ENCODE assay signal across 10 mouse cellular contexts in genomic region chr17:24638840-24639239, GRCm38 (mm10). TPM values are rescaled to one million over a fixed set of nuclear protein-coding genes. Genes with fewer than 3 reads are reported as not detected.
DNase-seq lines count a peak whose midpoint lies in the region; ATAC-seq and TF ChIP-seq lines count a peak whose summit lies in the region.
"Had no signal": no experiment of that assay in that cellular context is flagged by ENCODE, and none has a peak within 500 bp of the region (broad histone marks: within the 10 kb centered on the region; RNA-seq: fewer than 3 reads in every experiment).

No protein-coding gene starts in this region.

- peaks cover 37% of the 10 kb centered on the region for H3K36me3 ChIP-seq in hindbrain, embryonic 10.5 days
- peaks cover 3% of the 10 kb centered on the region; the same call in 1 of the 2 replicates for H3K36me3 ChIP-seq in hindbrain, embryonic 16.5 days (ENCODE audit: control insufficient read depth, insufficient read depth, low read length)
- H3K36me3 ChIP-seq in limb, embryonic 10.5 days, result peaks cover 56% of the 10 kb centered on the region
- peaks cover 6% of the 10 kb centered on the region; the same call in 1 of the 2 replicates for H3K36me3 ChIP-seq in stomach, embryonic 14.5 days (ENCODE audit: control insufficient read depth, insufficient read depth, low read length)

- H3K4me1 ChIP-seq in hindbrain, embryonic 10.5 days (replicated peaks), result peaks cover 44% of the 10 kb centered on the region
- H3K4me1 ChIP-seq in hindbrain, embryonic 16.5 days (ENCODE audit: control insufficient read depth, insufficient read depth, low read depth, low read length), result no peaks in the 10 kb centered on the region
- peaks cover 63% of the 10 kb centered on the region for H3K4me1 ChIP-seq in limb, embryonic 10.5 days
- H3K4me1 ChIP-seq in stomach, embryonic 14.5 days (ENCODE audit: control insufficient read depth, insufficient read depth, low read length), result peaks cover 19% of the 10 kb centered on the region
- H3K4me1 ChIP-seq in cerebellum, adult 2 months (ENCODE audit: control insufficient read depth, insufficient read depth, low read length), result peaks cover 1% of the 10 kb centered on the region; the same call in 1 of the 2 replicates

- no peak overlapping the region for H3K4me3 ChIP-seq in hindbrain, embryonic 10.5 days
- no peak overlapping the region for H3K4me3 ChIP-seq in hindbrain, embryonic 16.5 days (ENCODE audit: low read length)
- peak overlapping the region; percentile 33 for H3K4me3 ChIP-seq in limb, embryonic 10.5 days
- no peak overlapping the region for H3K4me3 ChIP-seq in stomach, embryonic 14.5 days (ENCODE audit: low read depth, low read length)
- no peak overlapping the region for H3K4me3 ChIP-seq in cerebellum, adult 2 months (replicated peaks; ENCODE audit: insufficient read depth, low read depth, low read length)
- no peak overlapping the region for H3K4me3 ChIP-seq in layer of hippocampus, adult 2 months

- H3K4me2 ChIP-seq in hindbrain, embryonic 16.5 days (ENCODE audit: low read length), result no peak overlapping the region
- H3K4me2 ChIP-seq in stomach, embryonic 14.5 days (replicated peaks; ENCODE audit: low read depth, low read length), result no peak overlapping the region

- WGBS in hindbrain, embryonic 10.5 days, result 67% methylated on average over 9 of the region's 9 CpGs
- 74% methylated on average over 9 of the region's 9 CpGs for WGBS in hindbrain, embryonic 16.5 days
- WGBS in limb, embryonic 10.5 days, result 69% methylated on average over 9 of the region's 9 CpGs
- WGBS in stomach, embryonic 14.5 days, result 48% methylated on average over 9 of the region's 9 CpGs
- WGBS in cerebellum, adult 2 months, result 65% methylated on average over 9 of the region's 9 CpGs

- H3K9me3 ChIP-seq in hindbrain, embryonic 10.5 days, result no peaks in the 10 kb centered on the region
- no peaks in the 10 kb centered on the region for H3K9me3 ChIP-seq in hindbrain, embryonic 16.5 days (ENCODE audit: control insufficient read depth, low read length)
- H3K9me3 ChIP-seq in limb, embryonic 10.5 days (replicated peaks), result no peaks in the 10 kb centered on the region
- no peaks in the 10 kb centered on the region for H3K9me3 ChIP-seq in stomach, embryonic 14.5 days (ENCODE audit: control insufficient read depth, low read depth, low read length)

- no peaks in the 10 kb centered on the region for H3K27me3 ChIP-seq in hindbrain, embryonic 10.5 days (ENCODE audit: insufficient read depth, poor library complexity, severe bottlenecking)
- no peaks in the 10 kb centered on the region for H3K27me3 ChIP-seq in hindbrain, embryonic 16.5 days (replicated peaks; ENCODE audit: control insufficient read depth, insufficient read depth, low read length)
- H3K27me3 ChIP-seq in limb, embryonic 10.5 days (ENCODE audit: low read depth, poor library complexity, severe bottlenecking), result no peaks in the 10 kb centered on the region
- H3K27me3 ChIP-seq in stomach, embryonic 14.5 days (ENCODE audit: control insufficient read depth, insufficient read depth, low read length), result no peaks in the 10 kb centered on the region
- no peaks in the 10 kb centered on the region for H3K27me3 ChIP-seq in cerebellum, adult 2 months (ENCODE audit: control insufficient read depth, insufficient read depth, low read length)

- no peak for DNase-seq in hindbrain, embryonic 10.5 days (ENCODE audit: low spot score)
- peak; percentile 61 to 65 for DNase-seq in heart, postnatal 36 days
- no peak for DNase-seq in limb, embryonic 10.5 days (ENCODE audit: low spot score)
- no peak for DNase-seq in MN1 (ENCODE audit: low spot score)
- DNase-seq in cerebellum, adult 2 months, result no peak
- DNase-seq in layer of hippocampus, adult 2 months (ENCODE audit: low spot score in 2 of 2), result no peak

- no peak for TF ChIP-seq CTCF in cerebellum, adult 2 months (IDR thresholded peaks at IDR 0.05; ENCODE audit: borderline replicate concordance, insufficient read depth, low read depth, low read length)
- TF ChIP-seq CTCF in layer of hippocampus, adult 2 months (conservative IDR thresholded peaks at IDR 0.05), result no peak

- peak overlapping the region; percentile 72 for H3K27ac ChIP-seq in hindbrain, embryonic 10.5 days
- no peak overlapping the region for H3K27ac ChIP-seq in hindbrain, embryonic 16.5 days (ENCODE audit: low read depth, low read length)
- H3K27ac ChIP-seq in limb, embryonic 10.5 days, result peak overlapping the region; percentile 92
- H3K27ac ChIP-seq in stomach, embryonic 14.5 days (ENCODE audit: low read length), result peak overlapping the region; percentile 85
- H3K27ac ChIP-seq in cerebellum, adult 2 months (ENCODE audit: insufficient read depth, low read length), result no peak overlapping the region
- H3K27ac ChIP-seq in layer of hippocampus, adult 2 months, result no peak overlapping the region

- TF ChIP-seq POLR2A in cerebellum, adult 2 months (IDR thresholded peaks at IDR 0.05; ENCODE audit: borderline replicate concordance, insufficient read depth, low read length), result no peak

- ATAC-seq in hindbrain, embryonic 16.5 days, result no peak
- ATAC-seq in stomach, embryonic 14.5 days (ENCODE audit: insufficient number of reproducible peaks, insufficient read depth, low FRiP score, low read depth), result peak; percentile 81

- intact Hi-C loops in heart, postnatal 36 days (cut with DNase I), result no loop called here

- H3K9ac ChIP-seq in hindbrain, embryonic 16.5 days (ENCODE audit: low read depth, low read length), result no peak overlapping the region
- H3K9ac ChIP-seq in stomach, embryonic 14.5 days (replicated peaks; ENCODE audit: low read depth, low read length), result no peak overlapping the region

RNA-seq across cellular contexts. Expression of gene Nthl1, which starts 6.4 kb away (rescaled TPM):
- 19.9 and 27.1 TPM in 2 replicates for polyA plus RNA-seq in hindbrain, embryonic 10.5 days (2016; fragmentation: Nextera tagmentation; extraction: Ambion mirVana)
- polyA plus RNA-seq in hindbrain, embryonic 16.5 days (2015; fragmentation: Nextera tagmentation; extraction: Ambion mirVana), result 9.6 and 9.9 TPM in 2 replicates
- 1 to 10 TPM; 3.3 to 4.1 TPM for total RNA-seq in heart, postnatal 36 days (2021)
- 27.5 and 31.2 TPM in 2 replicates for polyA plus RNA-seq in limb, embryonic 10.5 days (2016; fragmentation: Nextera tagmentation; extraction: Ambion mirVana)
- polyA plus RNA-seq in stomach, embryonic 14.5 days (2014; fragmentation: Nextera tagmentation; extraction: Ambion mirVana), result 18.1 and 19.6 TPM in 2 replicates
- 9.0 TPM in 2 replicates for polyA plus RNA-seq in cerebellum, adult 2 months (2012; rRNA removed)
- total RNA-seq in layer of hippocampus, adult 2 months (2021), result 1 to 10 TPM; 6.2 to 6.8 TPM

RNA-seq across cellular contexts. Expression of gene Tsc2, which starts 6.4 kb away (rescaled TPM):
- 64.1 and 86.9 TPM in 2 replicates for polyA plus RNA-seq in hindbrain, embryonic 10.5 days (2016; fragmentation: Nextera tagmentation; extraction: Ambion mirVana)
- 65.8 and 80.9 TPM in 2 replicates for polyA plus RNA-seq in hindbrain, embryonic 16.5 days (2015; fragmentation: Nextera tagmentation; extraction: Ambion mirVana)
- total RNA-seq in heart, postnatal 36 days (2021), result 100 to 1,000 TPM; 106 to 112 TPM
- polyA plus RNA-seq in limb, embryonic 10.5 days (2016; fragmentation: Nextera tagmentation; extraction: Ambion mirVana), result 63.2 and 79.5 TPM in 2 replicates
- 57.1 and 57.7 TPM in 2 replicates for polyA plus RNA-seq in stomach, embryonic 14.5 days (2014; fragmentation: Nextera tagmentation; extraction: Ambion mirVana)
- 168 and 194 TPM in 2 replicates for polyA plus RNA-seq in cerebellum, adult 2 months (2012; rRNA removed)
- 100 to 1,000 TPM; 192 to 223 TPM for total RNA-seq in layer of hippocampus, adult 2 months (2021)

RNA-seq across cellular contexts. Expression of gene Slc9a3r2, which starts 11.3 kb away (rescaled TPM):
- 34.2 and 39.2 TPM in 2 replicates for polyA plus RNA-seq in hindbrain, embryonic 10.5 days (2016; fragmentation: Nextera tagmentation; extraction: Ambion mirVana)
- 60.8 TPM in 2 replicates for polyA plus RNA-seq in hindbrain, embryonic 16.5 days (2015; fragmentation: Nextera tagmentation; extraction: Ambion mirVana)
- 100 to 1,000 TPM in 1 of 2 experiments, 10 to 100 TPM in 1; 91.1 to 140 TPM for total RNA-seq in heart, postnatal 36 days (2021)
- 47.2 and 57.1 TPM in 2 replicates for polyA plus RNA-seq in limb, embryonic 10.5 days (2016; fragmentation: Nextera tagmentation; extraction: Ambion mirVana)
- 44.9 and 47.7 TPM in 2 replicates for polyA plus RNA-seq in stomach, embryonic 14.5 days (2014; fragmentation: Nextera tagmentation; extraction: Ambion mirVana)
- 140 and 146 TPM in 2 replicates for polyA plus RNA-seq in cerebellum, adult 2 months (2012; rRNA removed)
- 10 to 100 TPM; 41.9 to 44.1 TPM for total RNA-seq in layer of hippocampus, adult 2 months (2021)

RNA-seq across cellular contexts. Expression of gene Npw, which starts 19.4 kb away (rescaled TPM):
- not detected in 2 replicates for polyA plus RNA-seq in hindbrain, embryonic 10.5 days (2016; fragmentation: Nextera tagmentation; extraction: Ambion mirVana)
- 0.54 and 0.75 TPM in 2 replicates for polyA plus RNA-seq in hindbrain, embryonic 16.5 days (2015; fragmentation: Nextera tagmentation; extraction: Ambion mirVana)
- total RNA-seq in heart, postnatal 36 days (2021), result not detected
- 0.88 and 1.1 TPM in 2 replicates for polyA plus RNA-seq in limb, embryonic 10.5 days (2016; fragmentation: Nextera tagmentation; extraction: Ambion mirVana)
- 0.42 and 0.90 TPM in 2 replicates for polyA plus RNA-seq in stomach, embryonic 14.5 days (2014; fragmentation: Nextera tagmentation; extraction: Ambion mirVana)
- polyA plus RNA-seq in cerebellum, adult 2 months (2012; rRNA removed), result not detected in 2 replicates
- total RNA-seq in layer of hippocampus, adult 2 months (2021), result 1 to 10 TPM; 2.0 to 2.3 TPM
- total RNA-seq: left cerebral cortex, postnatal 10 days had no signal
- polyA plus RNA-seq: brain, embryonic 14.5 days had no signal

RNA-seq across cellular contexts. Expression of gene Zfp598, which starts 30.6 kb away (rescaled TPM):
- polyA plus RNA-seq in hindbrain, embryonic 10.5 days (2016; fragmentation: Nextera tagmentation; extraction: Ambion mirVana), result 26.2 and 28.6 TPM in 2 replicates
- 10.8 and 18.7 TPM in 2 replicates for polyA plus RNA-seq in hindbrain, embryonic 16.5 days (2015; fragmentation: Nextera tagmentation; extraction: Ambion mirVana)
- 10 to 100 TPM; 17.3 to 19.0 TPM for total RNA-seq in heart, postnatal 36 days (2021)
- 34.5 and 36.7 TPM in 2 replicates for polyA plus RNA-seq in limb, embryonic 10.5 days (2016; fragmentation: Nextera tagmentation; extraction: Ambion mirVana)
- polyA plus RNA-seq in stomach, embryonic 14.5 days (2014; fragmentation: Nextera tagmentation; extraction: Ambion mirVana), result 24.8 and 26.5 TPM in 2 replicates
- polyA plus RNA-seq in cerebellum, adult 2 months (2012; rRNA removed), result 92.6 and 98.6 TPM in 2 replicates
- 10 to 100 TPM; 36.6 to 43.9 TPM for total RNA-seq in layer of hippocampus, adult 2 months (2021)

Comparison
In these comparisons a context has a peak if more than half of its experiments do, and no peak if none do; other contexts are left out.
1. H3K27ac ChIP-seq: peak in hindbrain, embryonic 10.5 days (single experiment), limb, embryonic 10.5 days (single experiment) and stomach, embryonic 14.5 days (single experiment); none in hindbrain, embryonic 16.5 days (single experiment), cerebellum, adult 2 months (single experiment) and layer of hippocampus, adult 2 months (single experiment).
2. DNase-seq: peak in heart, postnatal 36 days (2 of 2); none in hindbrain, embryonic 10.5 days (single experiment), limb, embryonic 10.5 days (single experiment), MN1 (single experiment), cerebellum, adult 2 months (0 of 2) and layer of hippocampus, adult 2 months (0 of 2).